Mouse (Mus musculus) kidney, embryonic 16.5 days (tissue): ENCODE measurements around the gene Asb10. TPM values are rescaled to one million over a fixed set of nuclear protein-coding genes. Genes with fewer than 3 reads are reported as not detected.

Experiments used
- polyA plus RNA-seq: library from polyadenylated mRNA; unstranded; fragments of >200 nt; fragmentation: Nextera tagmentation; extraction: Ambion mirVana; gene quantifications from 2 replicates; pipeline ENCODE4 v1.2.1, GENCODE M21; 2015

Asb10 gene
- polyA plus RNA-seq, 1 experiment from 2014 or later = 0.42 TPM

Other genes starting within 250 kb of the Asb10 start
- 5.9 and 6.5 TPM in 2 replicates for gene Kcnh2, start 189.4 kb downstream of the Asb10 start, polyA plus RNA-seq
- gene Nos3, start 176.2 kb downstream of the Asb10 start, polyA plus RNA-seq = 19.7 and 20.3 TPM in 2 replicates
- gene Atg9b, start 148.8 kb downstream of the Asb10 start, polyA plus RNA-seq = 1.0 and 1.7 TPM in 2 replicates
- gene Abcb8, start 147.3 kb downstream of the Asb10 start, polyA plus RNA-seq = 76.1 and 80.3 TPM in 2 replicates
- 0.40 and 0.55 TPM in 2 replicates for gene Asic3, start 127.6 kb downstream of the Asb10 start, polyA plus RNA-seq
- 51.1 and 51.5 TPM in 2 replicates for gene Cdk5, start 117.4 kb downstream of the Asb10 start, polyA plus RNA-seq
- 52.5 and 53.8 TPM in 2 replicates for gene Slc4a2, start 117.1 kb downstream of the Asb10 start, polyA plus RNA-seq
- 143 and 147 TPM in 2 replicates for gene Fastk, start 95.7 kb downstream of the Asb10 start, polyA plus RNA-seq
- 29.4 and 32.8 TPM in 2 replicates for gene Tmub1, start 93.1 kb downstream of the Asb10 start, polyA plus RNA-seq
- gene Agap3, start 88.8 kb downstream of the Asb10 start, polyA plus RNA-seq = 15.0 and 21.0 TPM in 2 replicates
- gene Gbx1, start 13.8 kb downstream of the Asb10 start, polyA plus RNA-seq = 0.08 TPM in 1 of 2 replicates, not detected in the other
- gene 4931409K22Rik, start 15.8 kb upstream of the Asb10 start, polyA plus RNA-seq = 0.16 and 0.41 TPM in 2 replicates
- 118 TPM in 2 replicates for gene Abcf2, start 36.5 kb upstream of the Asb10 start, polyA plus RNA-seq
- 27.1 and 28.3 TPM in 2 replicates for gene Chpf2, start 45.8 kb upstream of the Asb10 start, polyA plus RNA-seq
- gene Smarcd3, start 83.4 kb upstream of the Asb10 start, polyA plus RNA-seq = 24.5 and 25.0 TPM in 2 replicates
- 39.9 and 43.3 TPM in 2 replicates for gene Nub1, start 144.6 kb upstream of the Asb10 start, polyA plus RNA-seq
- gene Wdr86, start 189.7 kb upstream of the Asb10 start, polyA plus RNA-seq = 35.4 and 35.9 TPM in 2 replicates
- gene Crygn, start 217.0 kb upstream of the Asb10 start, polyA plus RNA-seq = 1.5 and 3.9 TPM in 2 replicates